28 mouse cellular contexts compared by ENCODE assay signal in genomic region chr12:100875553-100875952, GRCm38 (mm10). TPM values are rescaled to one million over a fixed set of nuclear protein-coding genes. Genes with fewer than 3 reads are reported as not detected.
DNase-seq lines count a peak whose midpoint lies in the region; ATAC-seq and TF ChIP-seq lines count a peak whose summit lies in the region.
"Had no signal": no experiment of that assay in that cellular context is flagged by ENCODE, and none has a peak within 500 bp of the region (broad histone marks: within the 10 kb centered on the region; RNA-seq: fewer than 3 reads in every experiment).

No protein-coding gene starts in this region.

- WGBS in kidney, postnatal 0 days = 39% methylated on average over 3 of the region's 3 CpGs

- no peaks in the 10 kb centered on the region for H3K4me1 ChIP-seq in kidney, postnatal 0 days (replicated peaks; ENCODE audit: insufficient read depth, low read length)
- H3K4me1 ChIP-seq: embryonic facial prominence, embryonic 15.5 days; heart, embryonic 10.5 days; hindbrain, embryonic 15.5 days; intestine, embryonic 15.5 days; limb, embryonic 10.5 days had no signal

- H3K9me3 ChIP-seq in kidney, postnatal 0 days (replicated peaks; ENCODE audit: low read length) = no peaks in the 10 kb centered on the region
- H3K9me3 ChIP-seq: embryonic facial prominence, embryonic 15.5 days; G1E; heart, embryonic 10.5 days; hindbrain, embryonic 15.5 days; intestine, embryonic 15.5 days; limb, embryonic 10.5 days had no signal

- no peak for TF ChIP-seq CTCF in kidney, postnatal 0 days (IDR thresholded peaks at IDR 0.05; ENCODE audit: low read depth)

- no peak overlapping the region for H3K4me3 ChIP-seq in kidney, postnatal 0 days (replicated peaks; ENCODE audit: low read depth, low read length)
- H3K4me3 ChIP-seq: embryonic facial prominence, embryonic 15.5 days; heart, embryonic 10.5 days; hindbrain, embryonic 15.5 days; intestine, embryonic 15.5 days; limb, embryonic 10.5 days had no signal

- peak; percentile 14 for DNase-seq in kidney, postnatal 0 days (ENCODE audit: low spot score)
- DNase-seq in kidney, postnatal 25 days = no peak
- DNase-seq in left cerebral cortex, adult 11 months (ENCODE audit: low spot score) = peak; percentile 29
- DNase-seq in left cerebral cortex, postnatal 4 days = no peak
- peak; percentile 32 to 63 for DNase-seq in left cerebral cortex, adult 9 months (ENCODE audit: low spot score in 2 of 2)
- DNase-seq in left cerebral cortex, postnatal 36 days (ENCODE audit: low spot score in 2 of 2) = peak; percentile 34 to 49
- no peak for DNase-seq in urinary bladder, postnatal 25 days (ENCODE audit: low spot score)
- DNase-seq in lung, postnatal 4 days = no peak
- DNase-seq: adrenal gland, postnatal 36 days; B cell, adult 2 months; cerebellum, adult 11 months; cerebellum, adult 9-11 months; gastrocnemius, postnatal 10 days; heart, postnatal 4 days; kidney, adult 8-10 months; kidney, postnatal 14 days; liver had no signal

- H3K4me2 ChIP-seq in kidney, postnatal 0 days (ENCODE audit: low read length) = no peak overlapping the region
- H3K4me2 ChIP-seq: embryonic facial prominence, embryonic 15.5 days; hindbrain, embryonic 15.5 days; intestine, embryonic 15.5 days had no signal

- no peak for ATAC-seq in kidney, postnatal 0 days (replicated peaks; ENCODE audit: low FRiP score, low read depth)
- ATAC-seq: forebrain, embryonic 14.5 days; intestine, embryonic 15.5 days; Patski had no signal

- no peaks in the 10 kb centered on the region for H3K36me3 ChIP-seq in kidney, postnatal 0 days (ENCODE audit: insufficient read depth, low read length)
- H3K36me3 ChIP-seq: embryonic facial prominence, embryonic 15.5 days; G1E; heart, embryonic 10.5 days; hindbrain, embryonic 15.5 days; intestine, embryonic 15.5 days; limb, embryonic 10.5 days had no signal

- H3K9ac ChIP-seq in kidney, postnatal 0 days (ENCODE audit: low read depth, low read length) = no peak overlapping the region
- H3K9ac ChIP-seq: embryonic facial prominence, embryonic 15.5 days; hindbrain, embryonic 15.5 days; intestine, embryonic 15.5 days had no signal

- no peak overlapping the region for H3K27ac ChIP-seq in kidney, postnatal 0 days
- H3K27ac ChIP-seq: embryonic facial prominence, embryonic 15.5 days; heart, embryonic 10.5 days; hindbrain, embryonic 15.5 days; intestine, embryonic 15.5 days; limb, embryonic 10.5 days; macrophage had no signal

- intact Hi-C loops in left cerebral cortex, postnatal 4 days (cut with DNase I) = no loop called here
- intact Hi-C loops in left cerebral cortex, postnatal 36 days (cut with DNase I) = loop anchor here (5.0 kb wide), 1 partner anchor 37 kb away; no protein-coding TSS in a partner anchor

- no peaks in the 10 kb centered on the region for H3K27me3 ChIP-seq in kidney, postnatal 0 days (ENCODE audit: insufficient read depth, low read length)
- H3K27me3 ChIP-seq: CH12.LX; embryonic facial prominence, embryonic 15.5 days; hindbrain, embryonic 15.5 days; intestine, embryonic 15.5 days; Patski had no signal

RNA-seq across cellular contexts. Expression of gene Gpr68, which starts 32.4 kb away (rescaled TPM):
- polyA plus RNA-seq in kidney, postnatal 0 days (2015; fragmentation: Nextera tagmentation; extraction: Ambion mirVana) = 0.36 and 0.57 TPM in 2 replicates
- total RNA-seq in left cerebral cortex, postnatal 4 days (2021) = 1 to 10 TPM; 5.3 to 6.7 TPM
- 10 to 100 TPM; 10.5 to 14.8 TPM for total RNA-seq in left cerebral cortex, postnatal 36 days (2021)
- total RNA-seq: common myeloid progenitor, adult 5-6 weeks had no signal
- polyA plus RNA-seq: G1E had no signal

Comparison
In these comparisons a context has a peak if more than half of its experiments do, and no peak if none do; other contexts are left out.
1. DNase-seq: peak in kidney, postnatal 0 days (single experiment), left cerebral cortex, adult 11 months (single experiment), left cerebral cortex, adult 9 months (2 of 2) and left cerebral cortex, postnatal 36 days (2 of 2); none in kidney, postnatal 25 days (0 of 2), left cerebral cortex, postnatal 4 days (single experiment), urinary bladder, postnatal 25 days (single experiment) and lung, postnatal 4 days (0 of 2).